Mouse (Mus musculus): ENCODE results near the gene Fbxl12. TPM values are rescaled to one million over a fixed set of nuclear protein-coding genes. Genes with fewer than 3 reads are reported as not detected.

Gene Fbxl12
- 16.8 and 20.1 TPM in 2 replicates for polyA plus RNA-seq (2012; rRNA removed)

GRCm38 (mm10) chr9:20644360-20645081, at the start of gene Fbxl12:
TSS of gene Fbxl12 (minus strand) at chr9:20644767.

DNA sequence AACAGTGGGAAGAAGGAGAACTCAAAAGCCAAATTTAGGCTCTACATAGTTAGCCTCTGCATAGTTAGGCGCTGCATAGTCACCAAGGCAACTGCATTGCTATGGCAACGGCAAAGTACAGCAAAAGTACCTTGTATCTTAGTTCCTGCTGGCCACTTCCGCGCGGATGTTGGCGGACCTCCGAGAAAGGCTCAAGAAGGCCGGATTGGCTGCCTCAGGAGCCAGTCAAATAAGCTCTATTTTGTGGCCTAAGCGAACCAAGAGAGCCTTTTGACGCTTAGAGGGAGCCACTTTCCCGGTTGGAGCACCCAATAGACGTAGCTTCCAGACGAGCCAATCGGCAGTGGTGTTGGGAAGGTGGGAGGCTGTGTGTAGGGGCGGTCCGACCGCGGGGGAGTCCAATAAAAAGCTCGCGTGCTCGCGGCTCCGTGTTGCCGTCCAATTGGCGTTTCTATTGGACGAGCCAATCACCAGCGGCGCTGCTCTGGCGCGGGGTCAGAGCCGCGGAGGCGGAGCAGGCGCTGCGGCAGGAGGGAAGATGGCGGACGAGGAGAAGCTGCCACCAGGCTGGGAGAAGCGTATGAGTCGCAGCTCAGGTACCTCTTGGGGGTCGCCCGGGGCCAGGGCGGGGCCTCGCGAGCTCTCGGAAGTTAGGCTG, 7.2 kb upstream of the Fbxl12 start, which contains the start of gene Pin1:
TSS of gene Pin1 (plus strand) at position 494 of the 658 bp plus-strand sequence.

GRCm38 (mm10) chr9:20642101-20642895, 2.3 kb downstream of the Fbxl12 start, which contains the start of gene Ubl5:
TSS of gene Ubl5 (plus strand) at chr9:20642878.

GRCm38 (mm10) chr9:20581175-20581634, 63.4 kb downstream of the Fbxl12 start, which contains the start of gene Zfp846:
TSS of gene Zfp846 (plus strand) at chr9:20581291.

Other genes with a start within 250 kb of the Fbxl12 start
- 0.16 and 0.37 TPM in 2 replicates for gene Zfp26, start 184.6 kb downstream of the Fbxl12 start, polyA plus RNA-seq (2012; rRNA removed)
- 0.25 and 1.0 TPM in 2 replicates for gene Zfp426, start 152.0 kb downstream of the Fbxl12 start, polyA plus RNA-seq (2012; rRNA removed)
- gene Zfp266, start 123.3 kb downstream of the Fbxl12 start, polyA plus RNA-seq (2012; rRNA removed): 0.33 and 0.68 TPM in 2 replicates
- 0.44 and 0.83 TPM in 2 replicates for gene Zfp846, start 63.5 kb downstream of the Fbxl12 start, polyA plus RNA-seq (2012; rRNA removed)
- 85.7 and 103 TPM in 2 replicates for gene Ubl5, start 1.9 kb downstream of the Fbxl12 start, polyA plus RNA-seq (2012; rRNA removed)
- 6.4 and 9.3 TPM in 2 replicates for gene Pin1, start 7.3 kb upstream of the Fbxl12 start, polyA plus RNA-seq (2012; rRNA removed)
- 0.68 and 0.78 TPM in 2 replicates for gene Olfm2, start 101.6 kb upstream of the Fbxl12 start, polyA plus RNA-seq (2012; rRNA removed)
- gene Col5a3, start 170.3 kb upstream of the Fbxl12 start, polyA plus RNA-seq (2012; rRNA removed): 7.6 and 8.7 TPM in 2 replicates
- not detected in 2 replicates for gene Rdh8, start 173.7 kb upstream of the Fbxl12 start, polyA plus RNA-seq (2012; rRNA removed)
- 27.0 and 29.6 TPM in 2 replicates for gene A230050P20Rik, start 223.9 kb upstream of the Fbxl12 start, polyA plus RNA-seq (2012; rRNA removed)
- gene Angptl6, start 235.0 kb upstream of the Fbxl12 start, polyA plus RNA-seq (2012; rRNA removed): 4.6 and 6.6 TPM in 2 replicates
- 46.2 and 52.6 TPM in 2 replicates for gene Ppan, start 243.4 kb upstream of the Fbxl12 start, polyA plus RNA-seq (2012; rRNA removed)